Mouse (Mus musculus): Measurements from ENCODE around the gene Fcamr. TPM values are rescaled to one million over a fixed set of nuclear protein-coding genes. Genes with fewer than 3 reads are reported as not detected.

The Fcamr gene
- total and polyA plus RNA-seq, 3 experiments, result 0.17 to 1.7 TPM; not detected in 1

- H3K4me3 ChIP-seq (replicated peaks in 1 of 3; ENCODE audit: low read depth in 2 of 3, low read length in 2 of 3, poor library complexity in 1 of 3), result no peak overlapping the region
- H3K79me2 ChIP-seq (replicated peaks; ENCODE audit: control insufficient read depth, extremely low read depth, insufficient read depth, poor library complexity, severe bottlenecking), result no peaks in the 10 kb centered on the region
- TF ChIP-seq E2F4 (IDR thresholded peaks at IDR 0.05; ENCODE audit: insufficient replicate concordance, low read depth, low read length) (no peak), IRF4 (IDR thresholded peaks at IDR 0.05; ENCODE audit: low read depth, low read length) (no peak), POLR2A (IDR thresholded peaks at IDR 0.05; ENCODE audit: low read depth, low read length) (no peak), MYC (IDR thresholded peaks at IDR 0.05; ENCODE audit: low read depth, low read length) (no peak), ZKSCAN1 (IDR thresholded peaks at IDR 0.05; ENCODE audit: borderline replicate concordance, low read depth, low read length) (no peak), CTCF (conservative IDR thresholded peaks at IDR 0.05 in 1 of 2, IDR thresholded peaks at IDR 0.05 in 1 of 2; ENCODE audit: low read depth in 2 of 2, low read length in 2 of 2) (no peak), SIN3A (IDR thresholded peaks at IDR 0.05; ENCODE audit: low read length) (no peak)
- H3K9ac ChIP-seq (ENCODE audit: insufficient read depth, low read depth), result no peak overlapping the region
- H3K9me3 ChIP-seq (replicated peaks; ENCODE audit: low read length), result no peaks in the 10 kb centered on the region
- peaks cover 2% of the 10 kb centered on the region for H3K27me3 ChIP-seq (replicated peaks)
- in situ Hi-C loops (cut with MboI; ENCODE audit: low pct_ligation_motif_present, low pct_unique_long_range_greater_than_20kb, low sequenced_read_pairs), result no loop called here
- H3K4me1 ChIP-seq (ENCODE audit: control insufficient read depth in 1 of 2, insufficient read depth in 2 of 2), result peaks cover 0 to 4% of the 10 kb centered on the region in 2 experiments; a peak in 1 of 4 replicates
- no peak for DNase-seq (ENCODE audit: extremely low read depth)
- dilution Hi-C loops (cut with MboI; ENCODE audit: extremely low pct_ligation_motif_present, extremely low pct_unique_long_range_greater_than_20kb, low sequenced_read_pairs), result no loop called here
- H3K4me2 ChIP-seq (ENCODE audit: insufficient read depth, low read depth, poor library complexity, severe bottlenecking), result no peak overlapping the region
- H3K27ac ChIP-seq (ENCODE audit: insufficient read depth, low read depth), result no peak overlapping the region
- H3K36me3 ChIP-seq (replicated peaks in 1 of 2; ENCODE audit: control insufficient read depth in 1 of 2, insufficient read depth in 1 of 2, low read length in 1 of 2), result no peaks in the 10 kb centered on the region
Measured at GRCm38 (mm10) chr1:130857456-130857855, 56.8 kb downstream of the Fcamr start.

- peak; percentile 61 for DNase-seq (ENCODE audit: extremely low read depth)
Measured at GRCm38 (mm10) chr1:130864238-130864637, 63.5 kb downstream of the Fcamr start.

More at GRCm38 (mm10) chr1:130864238-130864637, 63.5 kb downstream of the Fcamr start:
- dilution Hi-C loops (cut with MboI; ENCODE audit: extremely low pct_ligation_motif_present, extremely low pct_unique_long_range_greater_than_20kb, low sequenced_read_pairs), result no loop called here
- Histone ChIP-seq H3K9me3 (replicated peaks; ENCODE audit: low read length) (no peaks in the 10 kb centered on the region), H3K27me3 (replicated peaks) (no peaks in the 10 kb centered on the region), H3K4me2 (ENCODE audit: insufficient read depth, low read depth, poor library complexity, severe bottlenecking) (no peak overlapping the region), H3K9ac (ENCODE audit: insufficient read depth, low read depth) (no peak overlapping the region), H3K36me3 (replicated peaks in 1 of 2; ENCODE audit: control insufficient read depth in 1 of 2, insufficient read depth in 1 of 2, low read length in 1 of 2) (no peaks in the 10 kb centered on the region), H3K27ac (ENCODE audit: insufficient read depth, low read depth) (no peak overlapping the region), H3K4me3 (replicated peaks in 1 of 3; ENCODE audit: low read depth in 2 of 3, low read length in 2 of 3, poor library complexity in 1 of 3) (peak overlapping the region in 1 of 3 experiments; percentile 11), H3K4me1 (ENCODE audit: control insufficient read depth in 1 of 2, insufficient read depth in 2 of 2) (peaks cover 10 to 26% of the 10 kb centered on the region in 2 experiments), H3K79me2 (replicated peaks; ENCODE audit: control insufficient read depth, extremely low read depth, insufficient read depth, poor library complexity, severe bottlenecking) (no peaks in the 10 kb centered on the region)
- TF ChIP-seq MEF2A (IDR thresholded peaks at IDR 0.05; ENCODE audit: borderline replicate concordance, low read depth, low read length), result 0 out of 2 replicates have a peak, but pooled peaks have one; percentile 11
- no peak for TF ChIP-seq E2F4 (IDR thresholded peaks at IDR 0.05; ENCODE audit: insufficient replicate concordance, low read depth, low read length)
- peak; percentile 20; the same call in 1 of the 2 replicates for TF ChIP-seq USF1 (IDR thresholded peaks at IDR 0.05; ENCODE audit: low read depth, low read length)
- TF ChIP-seq TBP (conservative IDR thresholded peaks at IDR 0.05; ENCODE audit: low read depth, low read length), result no peak
- TF ChIP-seq TCF12 (IDR thresholded peaks at IDR 0.05; ENCODE audit: low read depth, low read length), result 0 out of 2 replicates have a peak, but pooled peaks have one; percentile 38
- TF ChIP-seq BHLHE40 (IDR thresholded peaks at IDR 0.05; ENCODE audit: low read depth, low read length), result peak; percentile 85
- peak; percentile 71 for TF ChIP-seq MAX (IDR thresholded peaks at IDR 0.05; ENCODE audit: low read length)
- TF ChIP-seq CHD2 (IDR thresholded peaks at IDR 0.05; ENCODE audit: low read length), result no peak
- no peak for TF ChIP-seq CHD1 (IDR thresholded peaks at IDR 0.05; ENCODE audit: low read depth, low read length)
- no peak for TF ChIP-seq NELFE (IDR thresholded peaks at IDR 0.05; ENCODE audit: low read depth, low read length)
- TF ChIP-seq HCFC1 (IDR thresholded peaks at IDR 0.05; ENCODE audit: low read depth, low read length), result no peak
- TF ChIP-seq ETS1 (conservative IDR thresholded peaks at IDR 0.05; ENCODE audit: low read depth, low read length), result peak; percentile 52
- peak; percentile 54 for TF ChIP-seq EP300 (IDR thresholded peaks at IDR 0.05; ENCODE audit: low read length)
- in situ Hi-C loops (cut with MboI; ENCODE audit: low pct_ligation_motif_present, low pct_unique_long_range_greater_than_20kb, low sequenced_read_pairs), result no loop called here

Other genes with a start within 250 kb of the Fcamr start
- not detected in 2 replicates for gene Zp3r, start 171.3 kb upstream of the Fcamr start, total RNA-seq (2012; rRNA removed)
- not detected in 2 replicates for gene Zp3r, start 171.3 kb upstream of the Fcamr start, total RNA-seq (2014; rRNA removed)
- gene Zp3r, start 171.3 kb upstream of the Fcamr start, polyA plus RNA-seq (2012; ENCODE audit: insufficient read length, low read depth), result not detected in 2 replicates
- not detected in 2 replicates for gene C4bp, start 139.3 kb upstream of the Fcamr start, total RNA-seq (2012; rRNA removed)
- gene C4bp, start 139.3 kb upstream of the Fcamr start, total RNA-seq (2014; rRNA removed), result 0.26 TPM in 1 of 2 replicates, not detected in the other
- not detected in 2 replicates for gene C4bp, start 139.3 kb upstream of the Fcamr start, polyA plus RNA-seq (2012; ENCODE audit: insufficient read length, low read depth)
- gene Gm29427, start 85.1 kb upstream of the Fcamr start, total RNA-seq (2012; rRNA removed), result not detected in 2 replicates
- not detected in 2 replicates for gene Gm29427, start 85.1 kb upstream of the Fcamr start, total RNA-seq (2014; rRNA removed)
- gene Gm29427, start 85.1 kb upstream of the Fcamr start, polyA plus RNA-seq (2012; ENCODE audit: insufficient read length, low read depth), result not detected in 2 replicates
- 3.6 and 4.7 TPM in 2 replicates for gene Yod1, start 83.6 kb upstream of the Fcamr start, total RNA-seq (2012; rRNA removed)
- 5.4 and 6.5 TPM in 2 replicates for gene Yod1, start 83.6 kb upstream of the Fcamr start, total RNA-seq (2014; rRNA removed)
- gene Yod1, start 83.6 kb upstream of the Fcamr start, polyA plus RNA-seq (2012; ENCODE audit: insufficient read length, low read depth), result 4.5 and 5.2 TPM in 2 replicates
- gene Pfkfb2, start 71.6 kb upstream of the Fcamr start, total RNA-seq (2012; rRNA removed), result 4.3 and 4.4 TPM in 2 replicates
- gene Pfkfb2, start 71.6 kb upstream of the Fcamr start, total RNA-seq (2014; rRNA removed), result 3.3 and 3.7 TPM in 2 replicates
- 6.9 and 7.1 TPM in 2 replicates for gene Pfkfb2, start 71.6 kb upstream of the Fcamr start, polyA plus RNA-seq (2012; ENCODE audit: insufficient read length, low read depth)
- 0.08 and 0.25 TPM in 2 replicates for gene AA986860, start 68.9 kb upstream of the Fcamr start, total RNA-seq (2012; rRNA removed)
- 0.28 and 0.34 TPM in 2 replicates for gene AA986860, start 68.9 kb upstream of the Fcamr start, total RNA-seq (2014; rRNA removed)
- 0.34 and 0.61 TPM in 2 replicates for gene AA986860, start 68.9 kb upstream of the Fcamr start, polyA plus RNA-seq (2012; ENCODE audit: insufficient read length, low read depth)
- 0.04 TPM in 1 of 2 replicates, not detected in the other for gene Pigr, start 25.8 kb downstream of the Fcamr start, total RNA-seq (2012; rRNA removed)
- gene Pigr, start 25.8 kb downstream of the Fcamr start, total RNA-seq (2014; rRNA removed), result not detected in 2 replicates
- gene Pigr, start 25.8 kb downstream of the Fcamr start, polyA plus RNA-seq (2012; ENCODE audit: insufficient read length, low read depth), result 0.19 and 0.21 TPM in 2 replicates
- gene Fcmr, start 64.8 kb downstream of the Fcamr start, total RNA-seq (2012; rRNA removed), result 0.21 and 0.46 TPM in 2 replicates
- 0.39 and 0.56 TPM in 2 replicates for gene Fcmr, start 64.8 kb downstream of the Fcamr start, total RNA-seq (2014; rRNA removed)
- 0.76 and 0.96 TPM in 2 replicates for gene Fcmr, start 64.8 kb downstream of the Fcamr start, polyA plus RNA-seq (2012; ENCODE audit: insufficient read length, low read depth)
- gene Il24, start 86.6 kb downstream of the Fcamr start, total RNA-seq (2012; rRNA removed), result not detected in 2 replicates
- not detected in 2 replicates for gene Il24, start 86.6 kb downstream of the Fcamr start, total RNA-seq (2014; rRNA removed)
- gene Il24, start 86.6 kb downstream of the Fcamr start, polyA plus RNA-seq (2012; ENCODE audit: insufficient read length, low read depth), result not detected in 2 replicates
- gene Il20, start 110.5 kb downstream of the Fcamr start, total RNA-seq (2012; rRNA removed), result not detected in 2 replicates
- gene Il20, start 110.5 kb downstream of the Fcamr start, total RNA-seq (2014; rRNA removed), result not detected in 2 replicates
- gene Il20, start 110.5 kb downstream of the Fcamr start, polyA plus RNA-seq (2012; ENCODE audit: insufficient read length, low read depth), result not detected in 2 replicates
- gene Il19, start 139.2 kb downstream of the Fcamr start, total RNA-seq (2012; rRNA removed), result 0.21 TPM in 1 of 2 replicates, not detected in the other
- 0.38 and 0.39 TPM in 2 replicates for gene Il19, start 139.2 kb downstream of the Fcamr start, total RNA-seq (2014; rRNA removed)
- not detected in 2 replicates for gene Il19, start 139.2 kb downstream of the Fcamr start, polyA plus RNA-seq (2012; ENCODE audit: insufficient read length, low read depth)
- gene Il10, start 218.9 kb downstream of the Fcamr start, total RNA-seq (2012; rRNA removed), result 389 and 399 TPM in 2 replicates
- 903 and 969 TPM in 2 replicates for gene Il10, start 218.9 kb downstream of the Fcamr start, total RNA-seq (2014; rRNA removed)
- gene Il10, start 218.9 kb downstream of the Fcamr start, polyA plus RNA-seq (2012; ENCODE audit: insufficient read length, low read depth), result 236 and 284 TPM in 2 replicates